Mouse (Mus musculus) megakaryocyte, adult 5-6 weeks (primary cell): Measurements from ENCODE around the gene Gm28434. TPM values are rescaled to one million over a fixed set of nuclear protein-coding genes. Genes with fewer than 3 reads are reported as not detected.
A peak's percentile ranks its signal among the peaks of the same experiment; 100 is the strongest.

Experiments
- ATAC-seq: 2 replicates; pipeline ENCODE4 v1.8.0; 2016; ENCODE audit warnings: mild to moderate bottlenecking, inconsistent platforms; ENCODE audit not compliant: poor library complexity, severe bottlenecking
- total RNA-seq, 2 experiments: library from RNA; stranded (forward) in 1 of 2; stranded (reverse) in 1 of 2; fragments of 153-499, 151-499 nt in 1 of 2; fragments of 221-1000, 200-1000 nt in 1 of 2; gene quantifications; 2 replicates each; pipeline versions ENCODE4 v1.2.3 to v1.2.4; 2015 to 2017

The Gm28434 gene
- not detected in 2 replicates for total RNA-seq (2015)
- not detected in 2 replicates for total RNA-seq (2017)

- no peak for ATAC-seq
These were observed at the start of gene Gm28434, which contains the start of gene 2310003L06Rik for GRCm38 (mm10) chr5:87969201-87969600. Gm28434 (plus strand) TSS chr5:87969517. 2310003L06Rik (plus strand) TSS chr5:87969459.

GRCm38 (mm10) chr5:87925372-87925771 is 43.9 kb upstream of the Gm28434 start, which contains the start of gene Csn3:
Csn3 (plus strand) TSS chr5:87925579.
- no peak for ATAC-seq

- no peak for ATAC-seq
These were observed 37.7 kb upstream of the Gm28434 start for GRCm38 (mm10) chr5:87931603-87932002.

GRCm38 (mm10) chr5:87940752-87941151 is 28.6 kb upstream of the Gm28434 start:
- no peak for ATAC-seq

GRCm38 (mm10) chr5:87942515-87942914 is 26.8 kb upstream of the Gm28434 start:
- no peak for ATAC-seq

- ATAC-seq: no peak
These were observed 17.5 kb upstream of the Gm28434 start for GRCm38 (mm10) chr5:87951836-87952235.

GRCm38 (mm10) chr5:87979139-87979538 is 9.8 kb downstream of the Gm28434 start, which contains the start of gene Cabs1:
Cabs1 (plus strand) TSS chr5:87979439.
- no peak for ATAC-seq

- peak; percentile 21; the same call in 1 of the 2 replicates for ATAC-seq
These were observed 13.3 kb downstream of the Gm28434 start for GRCm38 (mm10) chr5:87982468-87983214.

GRCm38 (mm10) chr5:88002249-88002648 is 32.9 kb downstream of the Gm28434 start, which contains the start of gene Smr3a:
Smr3a (plus strand) TSS chr5:88002549.
- no peak for ATAC-seq

GRCm38 (mm10) chr5:88005241-88005640 is 35.9 kb downstream of the Gm28434 start:
- no peak for ATAC-seq

Other genes starting within 250 kb of the Gm28434 start
- not detected in 2 replicates for gene Csn1s2a, start 194.9 kb upstream of the Gm28434 start, total RNA-seq (2015)
- not detected in 2 replicates for gene Csn1s2a, start 194.9 kb upstream of the Gm28434 start, total RNA-seq (2017)
- not detected in 2 replicates for gene Csn1s2b, start 161.4 kb upstream of the Gm28434 start, total RNA-seq (2015)
- not detected in 2 replicates for gene Csn1s2b, start 161.4 kb upstream of the Gm28434 start, total RNA-seq (2017)
- gene Prr27, start 143.8 kb upstream of the Gm28434 start, total RNA-seq (2015): not detected in 2 replicates
- gene Prr27, start 143.8 kb upstream of the Gm28434 start, total RNA-seq (2017): not detected in 2 replicates
- gene Odam, start 84.5 kb upstream of the Gm28434 start, total RNA-seq (2015): not detected in 2 replicates
- not detected in 2 replicates for gene Odam, start 84.5 kb upstream of the Gm28434 start, total RNA-seq (2017)
- not detected in 2 replicates for gene Csn3, start 43.9 kb upstream of the Gm28434 start, total RNA-seq (2015)
- gene Csn3, start 43.9 kb upstream of the Gm28434 start, total RNA-seq (2017): not detected in 2 replicates
- gene 2310003L06Rik, start 58 bp upstream of the Gm28434 start, total RNA-seq (2015): not detected in 2 replicates
- not detected in 2 replicates for gene 2310003L06Rik, start 58 bp upstream of the Gm28434 start, total RNA-seq (2017)
- gene Cabs1, start 9.9 kb downstream of the Gm28434 start, total RNA-seq (2015): not detected in 2 replicates
- gene Cabs1, start 9.9 kb downstream of the Gm28434 start, total RNA-seq (2017): not detected in 2 replicates
- gene Smr3a, start 33.0 kb downstream of the Gm28434 start, total RNA-seq (2015): not detected in 2 replicates
- gene Smr3a, start 33.0 kb downstream of the Gm28434 start, total RNA-seq (2017): not detected in 2 replicates
- not detected in 2 replicates for gene Smr2, start 117.0 kb downstream of the Gm28434 start, total RNA-seq (2015)
- not detected in 2 replicates for gene Smr2, start 117.0 kb downstream of the Gm28434 start, total RNA-seq (2017)
- gene Gm11116, start 142.0 kb downstream of the Gm28434 start, total RNA-seq (2015): not detected in 2 replicates
- gene Gm11116, start 142.0 kb downstream of the Gm28434 start, total RNA-seq (2017): not detected in 2 replicates
- gene Gm11115, start 184.6 kb downstream of the Gm28434 start, total RNA-seq (2015): not detected in 2 replicates
- not detected in 2 replicates for gene Gm11115, start 184.6 kb downstream of the Gm28434 start, total RNA-seq (2017)